Mouse (Mus musculus): Measurements from ENCODE around the gene Dtx2. TPM values are rescaled to one million over a fixed set of nuclear protein-coding genes. Genes with fewer than 3 reads are reported as not detected.
A peak's percentile ranks its signal among the peaks of the same experiment; 100 is the strongest.

Dtx2 gene
- polyA plus RNA-seq, 1 experiment from 2014 or later: 13.5 TPM

- H3K27ac ChIP-seq (replicated peaks): no peak overlapping the region
- no peaks in the 10 kb centered on the region for H3K4me1 ChIP-seq (replicated peaks; ENCODE audit: control insufficient read depth, insufficient read depth)
- no peaks in the 10 kb centered on the region for H3K9me3 ChIP-seq (ENCODE audit: control insufficient read depth, low read length)
- ATAC-seq (ENCODE audit: low FRiP score, low TSS enrichment): no peak
- H3K27me3 ChIP-seq (ENCODE audit: control insufficient read depth, insufficient read depth, low read length): no peaks in the 10 kb centered on the region
- WGBS: 78% methylated on average over 2 of the region's 2 CpGs
- H3K4me3 ChIP-seq (ENCODE audit: low read depth, low read length): no peak overlapping the region
- no peak overlapping the region for H3K9ac ChIP-seq (ENCODE audit: low read length)
- TF ChIP-seq EP300 (optimal IDR thresholded peaks at IDR 0.05): no peak
- no peak for TF ChIP-seq CTCF (IDR thresholded peaks at IDR 0.05; ENCODE audit: low read depth)
- no peak for DNase-seq (ENCODE audit: low spot score)
- H3K4me2 ChIP-seq (replicated peaks; ENCODE audit: low read depth): no peak overlapping the region
- H3K36me3 ChIP-seq (ENCODE audit: control insufficient read depth, insufficient read depth, low read length): no peaks in the 10 kb centered on the region
Measured at GRCm38 (mm10) chr5:135952830-135953229, 41.8 kb upstream of the Dtx2 start.

- Histone ChIP-seq H3K27me3 (ENCODE audit: control insufficient read depth, insufficient read depth, low read length) (no peaks in the 10 kb centered on the region), H3K4me2 (replicated peaks; ENCODE audit: low read depth) (peak overlapping the region; percentile 48), H3K4me3 (ENCODE audit: low read depth, low read length) (no peak overlapping the region), H3K9ac (ENCODE audit: low read length) (no peak overlapping the region), H3K4me1 (replicated peaks; ENCODE audit: control insufficient read depth, insufficient read depth) (no peaks in the 10 kb centered on the region; the same call in 1 of the 2 replicates), H3K36me3 (ENCODE audit: control insufficient read depth, insufficient read depth, low read length) (no peaks in the 10 kb centered on the region), H3K27ac (replicated peaks) (peak overlapping the region; percentile 94), H3K9me3 (ENCODE audit: control insufficient read depth, low read length) (no peaks in the 10 kb centered on the region)
- no peak for DNase-seq (ENCODE audit: low spot score)
- no peak for ATAC-seq (ENCODE audit: low FRiP score, low TSS enrichment)
- TF ChIP-seq EP300 (optimal IDR thresholded peaks at IDR 0.05) (no peak), CTCF (IDR thresholded peaks at IDR 0.05; ENCODE audit: low read depth) (no peak)
- WGBS: 59% methylated on average over 9 of the region's 9 CpGs
Measured at GRCm38 (mm10) chr5:135956300-135957206, 38.0 kb upstream of the Dtx2 start.

GRCm38 (mm10) chr5:135957207-135957974, 37.2 kb upstream of the Dtx2 start:
- DNase-seq (ENCODE audit: low spot score) (peak; percentile 96), ATAC-seq (ENCODE audit: low FRiP score, low TSS enrichment) (peak; percentile 87)
- Histone ChIP-seq H3K4me3 (ENCODE audit: low read depth, low read length) (peak overlapping the region; percentile 30), H3K4me2 (replicated peaks; ENCODE audit: low read depth) (peak overlapping the region; percentile 48), H3K27me3 (ENCODE audit: control insufficient read depth, insufficient read depth, low read length) (no peaks in the 10 kb centered on the region), H3K9ac (ENCODE audit: low read length) (no peak overlapping the region), H3K36me3 (ENCODE audit: control insufficient read depth, insufficient read depth, low read length) (no peaks in the 10 kb centered on the region), H3K4me1 (replicated peaks; ENCODE audit: control insufficient read depth, insufficient read depth) (no peaks in the 10 kb centered on the region; the same call in 1 of the 2 replicates), H3K9me3 (ENCODE audit: control insufficient read depth, low read length) (no peaks in the 10 kb centered on the region), H3K27ac (replicated peaks) (peak overlapping the region; percentile 94)
- 6% methylated on average over 28 of the region's 28 CpGs for WGBS
- TF ChIP-seq CTCF (IDR thresholded peaks at IDR 0.05; ENCODE audit: low read depth) (no peak), EP300 (optimal IDR thresholded peaks at IDR 0.05) (peak; percentile 78)

- Histone ChIP-seq H3K27me3 (ENCODE audit: control insufficient read depth, insufficient read depth, low read length) (no peaks in the 10 kb centered on the region), H3K4me1 (replicated peaks; ENCODE audit: control insufficient read depth, insufficient read depth) (no peaks in the 10 kb centered on the region; the same call in 1 of the 2 replicates), H3K9me3 (ENCODE audit: control insufficient read depth, low read length) (no peaks in the 10 kb centered on the region), H3K27ac (replicated peaks) (peak overlapping the region; percentile 84), H3K4me2 (replicated peaks; ENCODE audit: low read depth) (no peak overlapping the region; the same call in 1 of the 2 replicates), H3K4me3 (ENCODE audit: low read depth, low read length) (no peak overlapping the region), H3K9ac (ENCODE audit: low read length) (no peak overlapping the region), H3K36me3 (ENCODE audit: control insufficient read depth, insufficient read depth, low read length) (no peaks in the 10 kb centered on the region)
- ATAC-seq (ENCODE audit: low FRiP score, low TSS enrichment) (no peak), DNase-seq (ENCODE audit: low spot score) (no peak)
- 89% methylated on average over 4 of the region's 4 CpGs for WGBS
- no peak for TF ChIP-seq EP300 (optimal IDR thresholded peaks at IDR 0.05)
- TF ChIP-seq CTCF (IDR thresholded peaks at IDR 0.05; ENCODE audit: low read depth): no peak
Measured at GRCm38 (mm10) chr5:135958367-135958766, 36.2 kb upstream of the Dtx2 start.

GRCm38 (mm10) chr5:135959911-135960310, 34.7 kb upstream of the Dtx2 start:
- WGBS: 84% methylated on average over 7 of the region's 7 CpGs
- TF ChIP-seq CTCF (IDR thresholded peaks at IDR 0.05; ENCODE audit: low read depth): no peak
- TF ChIP-seq EP300 (optimal IDR thresholded peaks at IDR 0.05): no peak
- Histone ChIP-seq H3K4me3 (ENCODE audit: low read depth, low read length) (no peak overlapping the region), H3K9me3 (ENCODE audit: control insufficient read depth, low read length) (no peaks in the 10 kb centered on the region), H3K4me1 (replicated peaks; ENCODE audit: control insufficient read depth, insufficient read depth) (no peaks in the 10 kb centered on the region; the same call in 1 of the 2 replicates), H3K27ac (replicated peaks) (no peak overlapping the region), H3K4me2 (replicated peaks; ENCODE audit: low read depth) (no peak overlapping the region), H3K27me3 (ENCODE audit: control insufficient read depth, insufficient read depth, low read length) (no peaks in the 10 kb centered on the region), H3K36me3 (ENCODE audit: control insufficient read depth, insufficient read depth, low read length) (no peaks in the 10 kb centered on the region), H3K9ac (ENCODE audit: low read length) (no peak overlapping the region)
- DNase-seq (ENCODE audit: low spot score) (no peak), ATAC-seq (ENCODE audit: low FRiP score, low TSS enrichment) (no peak)

All from stomach, postnatal 0 days (tissue).